Mouse (Mus musculus): Measurements from ENCODE around the gene Srcap.
"Not testable (repeated sequence)": the region's sequence is repeated elsewhere in the genome, so short reads cannot be mapped to it uniquely, and the experiment has no call there.

Gene Srcap

GRCm38 (mm10) chr7:127511808-127512230 lies at the start of gene Srcap:
TSS of gene Srcap (plus strand) at chr7:127511983.
- peak; percentile 97 for DNase-seq

- no peak for DNase-seq
These were observed 46.6 kb upstream of the Srcap start for GRCm38 (mm10) chr7:127465191-127465590.

DNA sequence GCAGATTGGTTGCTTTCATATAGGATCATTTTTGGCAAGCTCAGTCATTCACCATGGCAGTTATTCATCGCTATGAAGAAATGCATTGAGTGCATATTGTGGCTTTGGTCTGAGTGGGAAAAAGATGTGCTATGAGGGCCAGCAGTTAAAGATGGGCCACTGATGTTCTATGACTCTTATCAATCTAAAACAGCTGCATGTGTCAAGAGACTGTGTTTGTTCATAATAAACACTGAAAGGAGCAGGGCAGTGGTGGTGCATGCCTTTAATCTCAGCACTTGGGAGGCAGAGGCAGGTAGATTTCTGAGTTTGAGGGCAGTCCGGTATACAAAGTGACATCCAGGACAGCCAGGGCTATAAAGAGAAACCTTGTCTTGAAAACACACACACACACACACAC lies 46.1 kb upstream of the Srcap start:
- not testable (repeated sequence) for DNase-seq

- DNase-seq = no peak
These were observed 45.2 kb upstream of the Srcap start for GRCm38 (mm10) chr7:127466606-127467005.

DNA sequence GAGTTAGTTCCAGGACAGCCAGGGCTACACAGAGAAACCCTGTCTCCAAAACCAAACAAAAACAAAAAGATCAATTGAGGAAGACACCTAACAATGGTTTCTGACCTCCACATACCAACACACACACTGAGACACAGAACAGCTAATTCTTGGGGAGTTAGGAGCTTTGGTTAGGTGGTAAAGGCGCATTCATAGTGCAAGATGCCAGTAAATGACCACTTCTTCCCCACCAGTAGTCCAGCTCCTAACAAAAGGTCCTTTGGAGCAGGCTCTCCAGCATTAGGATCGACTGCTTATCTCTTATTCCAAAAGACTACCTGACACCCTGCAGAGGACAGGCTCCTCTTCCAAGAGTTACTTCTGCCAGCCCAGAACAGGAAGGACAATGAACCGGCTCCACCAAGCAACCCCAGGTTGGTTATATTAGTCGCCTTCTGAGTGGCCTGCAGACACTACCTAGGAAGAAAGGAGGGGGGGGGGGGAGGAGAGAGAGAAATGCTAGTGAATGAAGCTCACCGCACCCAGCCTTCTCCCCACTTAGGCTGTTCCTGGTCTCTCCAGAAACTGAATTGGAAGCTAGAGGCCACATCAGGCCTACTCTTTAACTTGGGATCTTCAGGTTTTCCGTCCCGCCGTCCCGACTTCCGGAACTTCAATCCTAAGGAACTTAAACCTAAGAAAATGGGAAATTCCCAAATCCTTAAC lies 41.6 kb upstream of the Srcap start:
- peak; percentile 57 for DNase-seq

DNA sequence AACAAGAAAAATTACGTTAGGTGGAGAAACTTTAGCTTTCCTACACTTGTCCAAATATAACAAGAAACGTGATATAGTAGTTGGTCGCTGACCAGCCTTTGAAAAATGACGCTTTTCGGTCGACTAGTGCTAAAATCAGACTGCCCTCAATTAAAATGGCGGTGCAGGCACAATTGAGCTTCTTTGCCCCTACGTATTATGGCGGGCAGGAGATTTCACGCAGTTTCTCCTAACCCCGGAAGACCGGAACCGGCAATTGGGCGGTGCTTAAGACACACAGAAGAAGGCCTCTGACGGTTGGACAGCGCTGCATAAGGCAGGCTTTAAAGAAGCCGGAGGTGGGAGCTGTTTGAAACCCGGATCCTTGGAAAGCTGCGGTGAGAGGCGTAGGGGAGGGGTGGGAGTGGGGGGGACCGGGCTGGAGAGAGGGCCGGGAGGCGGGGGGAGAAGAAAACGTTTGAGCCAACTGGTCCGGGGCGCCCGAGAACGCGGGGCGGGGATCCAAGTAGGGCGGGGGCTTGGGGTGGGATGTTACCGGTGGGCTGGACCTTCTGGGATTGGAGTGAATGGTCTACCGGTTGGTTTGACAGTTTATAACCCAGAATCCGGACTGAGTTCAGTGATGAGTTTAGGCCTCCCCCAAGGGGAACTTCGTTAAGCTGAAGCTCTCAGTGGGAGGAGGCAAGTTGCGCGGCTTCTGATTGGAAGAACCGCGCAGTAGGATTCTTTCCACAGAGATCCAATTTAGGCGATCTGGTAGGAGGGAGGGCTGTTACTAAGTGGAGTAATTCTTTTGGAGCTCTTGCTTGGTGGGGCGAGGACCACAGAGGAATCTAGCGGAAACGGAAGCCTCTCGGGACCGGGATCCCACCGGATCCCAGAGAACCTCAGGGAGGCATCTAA lies 40.8 kb upstream of the Srcap start:
- peak; percentile 99 for DNase-seq

- peak; percentile 72 for DNase-seq
These were observed 40.2 kb upstream of the Srcap start for GRCm38 (mm10) chr7:127471646-127472010.

GRCm38 (mm10) chr7:127472060-127472459 lies 39.7 kb upstream of the Srcap start:
- peak; percentile 39 for DNase-seq

GRCm38 (mm10) chr7:127473705-127474104 lies 38.1 kb upstream of the Srcap start:
- peak; percentile 32 for DNase-seq

- DNase-seq = no peak
These were observed 37.3 kb upstream of the Srcap start for GRCm38 (mm10) chr7:127474378-127475070.

- DNase-seq = no peak
These were observed 36.5 kb upstream of the Srcap start for GRCm38 (mm10) chr7:127475186-127475740.

- no peak for DNase-seq
These were observed 35.4 kb upstream of the Srcap start for GRCm38 (mm10) chr7:127476336-127476735.

- DNase-seq = no peak
These were observed 34.9 kb upstream of the Srcap start for GRCm38 (mm10) chr7:127476855-127477254.

DNA sequence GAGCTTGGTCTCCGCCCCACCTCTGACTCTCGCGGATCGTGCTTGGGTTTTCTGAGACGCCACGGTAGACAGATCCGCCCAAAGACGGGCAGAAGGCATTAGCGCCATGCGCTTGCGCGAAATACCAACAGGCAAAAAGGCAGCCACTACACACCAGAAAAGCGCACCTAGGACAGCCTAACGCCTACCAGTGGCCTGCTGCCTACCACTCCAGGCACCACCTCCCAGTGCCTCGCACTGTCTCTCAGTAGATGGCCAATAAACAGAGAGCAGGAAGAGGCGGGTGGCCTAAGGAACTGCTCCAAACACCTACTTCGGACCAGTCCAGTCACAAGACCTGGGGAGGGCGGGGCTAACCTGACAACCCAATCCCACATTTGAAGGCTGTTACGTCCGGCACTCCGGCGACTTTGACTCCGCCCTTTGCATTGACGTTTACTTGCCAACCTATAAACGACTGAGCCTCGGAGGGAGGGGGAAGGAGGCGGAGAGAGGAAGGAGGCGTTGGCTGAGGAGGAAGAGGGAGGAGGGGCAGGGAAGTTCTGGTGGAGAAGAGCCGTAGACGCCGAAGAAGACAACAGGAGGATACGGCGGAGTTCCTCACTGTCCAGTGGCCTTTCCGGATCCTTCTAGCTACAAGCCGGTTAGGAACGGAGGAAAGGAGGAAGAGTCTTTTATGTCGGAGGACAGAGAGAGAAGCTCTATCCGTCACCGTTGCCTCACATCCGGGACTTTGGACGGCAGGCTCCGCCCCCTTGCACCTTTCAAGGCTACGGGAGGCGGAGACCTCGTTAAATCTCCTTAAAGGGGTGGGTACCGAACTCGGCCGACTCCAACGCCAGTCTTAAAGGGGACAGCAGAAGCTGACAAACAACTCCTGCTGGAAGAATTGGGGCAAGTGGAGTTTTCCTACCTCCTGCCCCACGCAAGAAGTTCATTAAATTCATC lies 33.8 kb upstream of the Srcap start:
- peak; percentile 100 for DNase-seq

GRCm38 (mm10) chr7:127478635-127479317 lies 33.0 kb upstream of the Srcap start, which contains the start of gene Fbrs:
TSS of gene Fbrs (plus strand) at chr7:127479199.
- peak; percentile 97 for DNase-seq

GRCm38 (mm10) chr7:127479318-127480225 lies 32.2 kb upstream of the Srcap start:
- no peak for DNase-seq

DNA sequence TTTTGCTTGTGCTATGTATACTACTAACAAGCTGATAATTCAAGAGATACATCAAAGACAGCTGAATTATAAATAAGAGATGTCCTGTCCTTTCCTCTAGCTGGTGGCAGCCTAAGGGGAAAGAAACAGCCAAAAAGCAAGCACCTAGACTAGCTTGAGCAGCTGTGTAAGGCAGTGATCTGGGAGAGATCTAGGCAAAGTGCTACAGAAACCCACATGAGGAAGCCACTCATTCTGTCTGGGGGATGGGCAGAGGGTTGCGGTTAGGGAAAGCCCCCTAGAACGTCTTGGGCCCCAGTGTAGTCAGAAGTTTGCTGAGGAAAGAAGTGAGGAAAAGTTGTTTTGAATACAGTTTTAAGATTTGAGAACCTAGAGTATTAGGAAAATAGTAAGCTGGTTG lies 31.5 kb upstream of the Srcap start:
- no peak for DNase-seq

- DNase-seq = no peak
These were observed 26.4 kb upstream of the Srcap start for GRCm38 (mm10) chr7:127485416-127485815.

- DNase-seq = not testable (repeated sequence)
These were observed 23.4 kb upstream of the Srcap start for GRCm38 (mm10) chr7:127488364-127488763.

DNA sequence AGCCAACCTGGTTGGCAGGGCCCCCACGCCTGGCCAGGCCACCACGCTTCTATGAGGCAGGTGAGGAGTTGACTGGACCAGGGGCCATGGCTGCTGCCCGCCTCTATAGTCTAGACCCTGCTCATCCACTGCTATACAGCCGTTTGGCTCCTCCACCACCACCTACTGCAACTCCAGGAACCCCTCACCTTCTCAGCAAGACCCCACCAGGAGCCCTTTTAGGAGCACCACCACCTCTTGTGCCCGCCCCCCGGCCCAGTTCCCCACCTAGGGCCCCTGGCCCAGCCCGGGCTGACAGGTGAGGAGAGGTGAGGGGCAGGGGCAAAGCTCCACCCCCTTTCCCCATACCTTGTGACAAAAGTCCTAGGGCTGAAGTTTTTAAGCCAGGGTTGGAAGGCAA lies 21.8 kb upstream of the Srcap start:
- DNase-seq = no peak

All from embryo, embryonic 11 days (tissue).